Mouse (Mus musculus) layer of hippocampus, adult 9-10 months (tissue): ENCODE results near the gene 2410137M14Rik.
A peak's percentile ranks its signal among the peaks of the same experiment; 100 is the strongest.
"Not testable (repeated sequence)": the region's sequence is repeated elsewhere in the genome, so short reads cannot be mapped to it uniquely, and the experiment has no call there.

ENCODE experiments used
- DNase-seq: peaks from one replicate; pipeline ENCODE4 v3.0.0; 2022; ENCODE audit warnings: low spot score

2410137M14Rik gene

GRCm38 (mm10) chr17:36981221-36981813 lies at the start of gene 2410137M14Rik:
Gene 2410137M14Rik (minus strand): TSS chr17:36981237.
- no peak for DNase-seq

DNA sequence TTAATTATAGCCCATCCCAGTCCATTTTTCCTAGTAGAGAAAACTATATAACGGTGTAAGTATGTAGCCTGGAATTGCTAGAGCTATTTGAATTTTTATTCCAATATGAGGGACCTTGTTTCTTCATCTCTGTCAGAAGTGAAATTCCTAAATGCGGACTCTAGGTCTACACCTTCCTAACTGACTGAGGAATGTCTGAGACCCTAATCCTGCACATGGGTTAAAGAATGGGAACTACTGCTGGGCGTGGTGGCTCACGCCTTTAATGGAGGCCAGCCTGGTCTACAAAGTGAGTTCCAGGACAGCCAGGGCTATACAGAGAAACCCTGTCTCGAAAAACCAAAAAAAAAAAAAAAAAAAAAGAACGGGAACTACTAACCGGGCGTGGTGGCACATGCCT lies 48.1 kb upstream of the 2410137M14Rik start:
- DNase-seq = no peak

DNA sequence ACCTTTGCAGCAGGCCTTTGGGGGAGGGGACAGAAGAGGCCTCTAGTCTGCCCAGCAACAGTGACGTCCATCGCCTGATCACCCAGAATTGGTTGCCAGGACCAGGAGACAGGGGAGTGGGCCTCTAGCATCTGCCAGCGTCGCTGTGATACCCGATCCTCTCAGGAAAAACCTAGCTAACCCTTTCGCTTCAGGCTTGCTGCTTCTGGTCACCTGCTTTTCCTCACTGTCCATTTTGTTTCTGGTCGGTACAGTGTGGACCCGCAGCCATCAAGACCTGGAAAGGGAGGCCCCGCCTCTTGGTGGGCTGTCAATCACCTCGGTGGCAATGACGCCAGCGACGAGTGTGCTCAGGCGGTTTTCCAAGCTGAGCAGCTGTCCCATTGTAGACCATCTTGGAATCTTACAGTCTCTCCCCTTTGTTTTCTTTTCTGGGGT lies 47.7 kb upstream of the 2410137M14Rik start:
- DNase-seq = peak; percentile 96

GRCm38 (mm10) chr17:37028212-37028611 lies 47.2 kb upstream of the 2410137M14Rik start:
- no peak for DNase-seq

DNA sequence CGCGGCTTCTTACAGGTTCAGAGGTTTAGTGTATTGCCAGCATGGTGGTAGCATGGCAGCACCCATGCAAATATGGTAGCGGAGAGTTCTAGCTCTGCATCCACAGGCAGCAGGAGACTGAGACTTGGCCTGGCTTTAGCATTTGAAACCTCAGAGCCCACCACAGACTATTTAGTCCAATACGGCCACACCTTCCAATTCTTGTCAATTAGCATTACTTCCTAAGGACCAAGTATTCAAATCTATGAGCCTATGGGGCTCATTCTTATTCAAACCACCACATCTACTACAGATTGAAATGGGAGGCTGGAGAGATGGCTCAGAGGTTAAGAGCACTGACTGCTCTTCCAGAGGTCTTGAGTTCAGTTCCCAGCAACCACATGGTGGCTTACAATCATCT lies 46.4 kb upstream of the 2410137M14Rik start:
- DNase-seq = no peak

DNA sequence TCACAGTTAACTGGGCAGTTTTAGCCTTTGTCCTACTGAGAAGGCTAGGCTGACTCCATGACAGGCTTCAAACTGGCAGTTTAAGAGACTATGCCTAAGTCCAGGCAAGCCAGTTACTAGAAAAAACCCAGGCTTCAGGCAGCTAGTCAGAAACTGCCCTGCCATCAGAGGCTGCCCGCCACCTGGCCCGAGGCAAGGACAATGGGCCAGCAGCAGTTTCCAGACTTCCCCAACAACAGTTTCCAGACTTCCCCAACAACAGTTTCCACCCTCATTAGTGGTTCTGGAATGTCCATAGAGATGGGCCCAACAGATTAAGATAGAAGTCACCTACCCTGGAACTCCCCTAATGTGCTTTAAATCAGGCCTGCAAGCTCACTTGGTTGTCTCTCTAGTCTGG lies 45.4 kb upstream of the 2410137M14Rik start:
- no peak for DNase-seq

DNA sequence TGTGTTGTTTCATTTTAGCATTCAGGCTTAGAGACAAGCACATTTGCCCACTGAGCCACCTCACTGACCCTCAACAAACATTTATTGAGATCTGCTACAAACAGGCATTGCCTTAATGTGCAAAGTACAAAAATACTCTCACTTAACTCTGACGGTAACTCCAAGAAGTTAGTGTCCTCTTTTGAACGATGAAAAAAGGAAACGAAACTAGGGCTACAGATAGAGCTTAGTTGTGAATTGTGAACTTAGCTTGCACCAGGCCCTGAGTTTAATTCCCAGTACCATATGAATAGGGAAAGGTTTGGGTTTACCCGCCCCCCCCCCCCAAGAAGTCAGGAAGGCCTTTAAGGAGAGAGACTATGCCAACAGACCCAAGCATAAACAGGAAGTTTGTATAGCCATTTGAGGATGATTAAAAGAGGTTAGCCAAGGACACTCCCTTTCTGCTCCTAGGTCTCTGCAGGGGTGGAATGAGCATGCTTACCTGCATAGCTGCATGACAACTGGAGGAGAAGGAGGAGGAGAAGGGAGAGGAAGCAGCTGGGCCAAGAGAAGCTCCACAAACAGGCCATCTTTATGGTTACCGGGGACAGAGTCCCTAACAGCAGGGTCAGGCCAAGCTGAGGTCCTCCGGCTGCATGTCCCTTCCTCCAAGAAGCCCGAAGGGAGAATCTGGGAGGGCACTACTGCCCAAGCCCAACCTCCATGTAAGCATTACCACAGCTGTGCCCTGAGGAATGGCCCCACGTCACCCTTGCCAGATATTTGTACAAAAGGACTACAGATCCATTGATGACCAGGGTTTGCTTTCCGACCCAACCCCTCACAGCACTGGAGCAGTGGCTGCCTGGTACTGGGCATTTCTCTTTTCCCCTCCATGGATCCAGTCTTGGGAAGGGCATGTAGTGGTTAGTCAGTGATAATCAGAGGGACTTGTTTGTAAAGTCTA lies 41.9 kb upstream of the 2410137M14Rik start, which contains the start of gene Mog:
Gene Mog, minus strand, starts transcription at position 771 of the 949 bp plus-strand sequence.
- no peak for DNase-seq

- DNase-seq = not testable (repeated sequence)
These were observed 38.2 kb upstream of the 2410137M14Rik start for GRCm38 (mm10) chr17:37019242-37019641.

- no peak for DNase-seq
These were observed 37.3 kb upstream of the 2410137M14Rik start for GRCm38 (mm10) chr17:37018328-37018727.

DNA sequence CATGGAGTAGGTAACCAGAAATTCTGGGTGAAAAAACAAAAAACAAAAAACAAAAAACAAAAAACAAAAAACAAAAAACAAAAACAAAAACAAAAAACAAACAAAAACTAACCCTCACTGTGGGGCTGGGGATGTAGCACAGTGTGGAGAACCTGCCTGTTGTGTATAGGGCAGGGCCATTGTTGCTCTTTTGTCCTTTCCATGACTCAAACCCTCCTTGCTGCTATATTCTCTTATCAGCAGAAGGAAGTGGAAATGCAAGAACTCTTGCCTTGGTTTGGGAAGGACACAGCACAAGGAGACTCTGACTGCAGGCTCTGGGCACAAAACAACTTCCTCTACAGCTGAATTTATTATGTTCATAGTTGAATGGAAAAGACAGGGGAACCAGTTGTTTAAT lies 35.3 kb upstream of the 2410137M14Rik start:
- no peak for DNase-seq

GRCm38 (mm10) chr17:37012141-37012540 lies 31.1 kb upstream of the 2410137M14Rik start:
- no peak for DNase-seq

- no peak for DNase-seq
These were observed 30.7 kb upstream of the 2410137M14Rik start for GRCm38 (mm10) chr17:37011719-37012118.

GRCm38 (mm10) chr17:37009460-37010042 lies 28.5 kb upstream of the 2410137M14Rik start:
- no peak for DNase-seq

- DNase-seq = no peak
These were observed 27.1 kb upstream of the 2410137M14Rik start for GRCm38 (mm10) chr17:37008161-37008560.

DNA sequence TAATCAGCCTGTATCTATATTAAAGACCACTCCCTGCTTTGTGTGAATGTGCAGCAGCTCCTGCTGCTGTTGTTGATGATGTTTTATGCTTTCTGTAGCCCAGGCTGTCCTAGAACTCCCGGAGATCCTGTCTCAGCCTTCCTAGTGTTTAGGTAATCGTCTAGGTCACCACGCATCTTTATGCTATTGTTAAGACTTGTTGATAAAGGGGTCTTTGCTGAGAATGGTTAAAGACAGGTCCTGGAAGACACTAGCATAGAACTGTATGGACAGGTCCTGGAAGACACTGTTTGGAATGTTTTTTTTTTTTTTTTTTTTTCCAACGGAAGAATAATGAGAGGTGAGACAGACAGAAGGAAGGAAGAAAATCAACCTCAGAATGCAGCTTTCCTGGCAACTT lies 22.3 kb upstream of the 2410137M14Rik start:
- no peak for DNase-seq

GRCm38 (mm10) chr17:37002364-37003330 lies 21.6 kb upstream of the 2410137M14Rik start:
- DNase-seq = no peak

GRCm38 (mm10) chr17:37000863-37001262 lies 19.8 kb upstream of the 2410137M14Rik start, which contains the start of gene Zfp57:
Gene Zfp57 (plus strand): TSS chr17:37001163.
- no peak for DNase-seq

DNA sequence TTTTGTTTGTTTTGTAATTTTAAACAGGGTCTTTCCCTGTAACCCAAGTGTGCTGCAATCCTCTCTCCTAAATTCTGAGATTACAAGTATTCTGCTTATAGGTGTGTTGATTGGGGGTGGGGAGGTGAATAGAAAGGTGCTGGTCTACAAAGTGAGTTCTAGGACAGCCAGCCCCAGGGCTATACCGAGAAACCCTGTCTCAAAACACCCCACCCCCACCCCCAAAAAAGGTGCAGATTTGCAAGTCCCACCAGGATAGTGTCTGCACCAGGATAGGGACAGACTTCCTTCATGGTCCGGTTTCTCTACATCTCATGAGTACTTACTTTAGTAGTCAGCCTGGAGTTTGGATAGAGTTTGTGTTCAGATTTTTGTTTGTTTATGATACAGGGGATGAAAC lies 17.4 kb upstream of the 2410137M14Rik start:
- DNase-seq = no peak

GRCm38 (mm10) chr17:36997033-36997735 lies 16.1 kb upstream of the 2410137M14Rik start:
- DNase-seq = peak; percentile 63

DNA sequence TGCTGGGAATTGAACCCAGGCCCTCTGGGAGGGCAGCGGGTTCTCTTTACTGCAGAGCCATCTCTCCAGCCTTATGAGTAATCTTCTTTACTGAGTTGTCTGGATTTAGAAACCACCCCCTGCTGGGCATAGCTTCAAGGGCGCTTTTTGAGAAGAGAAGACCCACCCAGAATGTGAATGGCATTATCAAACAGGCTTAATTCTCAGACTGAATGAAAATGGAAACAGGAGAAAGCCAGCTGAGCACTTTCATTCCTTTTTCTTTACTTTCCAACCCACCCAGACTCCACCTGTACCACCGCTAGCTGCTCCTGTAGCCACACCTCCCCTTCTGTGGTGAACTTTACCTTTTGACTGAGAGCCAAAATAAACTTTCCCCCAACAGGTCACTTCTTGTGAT lies 14.4 kb upstream of the 2410137M14Rik start:
- DNase-seq = no peak

DNA sequence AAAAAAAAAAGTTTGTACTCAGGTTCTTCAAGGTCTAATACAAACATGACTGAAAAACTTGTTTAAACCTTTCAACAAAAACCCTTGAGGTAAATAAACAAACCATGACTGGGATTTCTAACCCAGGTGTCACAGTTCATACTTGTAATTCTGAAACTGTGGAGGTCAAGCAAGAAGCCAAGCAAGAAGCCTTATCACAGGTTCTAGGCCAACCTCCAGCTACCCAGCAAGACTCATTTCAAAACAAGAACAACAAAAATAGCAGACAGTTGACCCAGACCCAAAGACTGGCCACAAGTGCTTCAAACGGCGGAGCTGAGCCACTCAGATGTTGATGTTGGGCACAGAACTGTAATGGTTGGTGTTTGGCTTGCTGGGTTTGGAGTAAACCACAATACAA lies 13.5 kb upstream of the 2410137M14Rik start:
- no peak for DNase-seq
